Comparison of ENCODE assay signal across 25 mouse cellular contexts in genomic region chr12:98370771-98371170, GRCm38 (mm10).
A peak's percentile ranks its signal among the peaks of the same experiment; 100 is the strongest.
DNase-seq lines count a peak whose midpoint lies in the region; ATAC-seq and TF ChIP-seq lines count a peak whose summit lies in the region.
"Had no signal": no experiment of that assay in that cellular context is flagged by ENCODE, and none has a peak within 500 bp of the region (broad histone marks: within the 10 kb centered on the region; RNA-seq: fewer than 3 reads in every experiment).

No protein-coding gene starts in this region.

- peak; percentile 63 for ATAC-seq in megakaryocyte, adult 5-6 weeks (ENCODE audit: poor library complexity, severe bottlenecking)
- ATAC-seq: forebrain, embryonic 13.5 days; forebrain, embryonic 16.5 days; hindbrain, embryonic 16.5 days; intestine, embryonic 15.5 days; Patski had no signal

- intact Hi-C loops in gastrocnemius, postnatal 36 days (cut with DNase I) = no loop called here

- TF ChIP-seq POLR2A in bone marrow macrophage, adult 2 months (IDR thresholded peaks at IDR 0.05; ENCODE audit: borderline replicate concordance, low read depth, low read length) = no peak

- no peak overlapping the region for H3K4me3 ChIP-seq in bone marrow macrophage, adult 2 months (ENCODE audit: insufficient read depth, low read length)
- H3K4me3 ChIP-seq: forebrain, embryonic 10.5 days; forebrain, embryonic 13.5 days; gastrocnemius, adult 2 months; hindbrain, embryonic 10.5 days; hindbrain, embryonic 13.5 days; intestine, embryonic 15.5 days had no signal

- no peak for TF ChIP-seq CTCF in bone marrow macrophage, adult 2 months (IDR thresholded peaks at IDR 0.05; ENCODE audit: low read depth, low read length)

- peak; percentile 34 for DNase-seq in lung, postnatal 36 days
- no peak for DNase-seq in lung, postnatal 10 days
- no peak for DNase-seq in embryo, embryonic 10 days (ENCODE audit: low spot score)
- DNase-seq in gastrocnemius, postnatal 36 days = no peak
- no peak for DNase-seq in urinary bladder, postnatal 4 days (ENCODE audit: low spot score in 2 of 2)
- DNase-seq: adrenal gland, postnatal 10 days; adrenal gland, postnatal 36 days; cerebellum, adult 11 months; cerebellum, adult 2 months; cerebellum, adult 9-11 months; cerebellum, postnatal 25 days; gastrocnemius, adult 2 months; gastrocnemius, postnatal 14 days; heart, postnatal 36 days; kidney, adult 11 months had no signal

- peak overlapping the region; percentile 25 for H3K27ac ChIP-seq in bone marrow macrophage, adult 2 months (ENCODE audit: insufficient read depth, low read depth, low read length)
- H3K27ac ChIP-seq: forebrain, embryonic 10.5 days; forebrain, embryonic 13.5 days; gastrocnemius, adult 2 months; hindbrain, embryonic 10.5 days; hindbrain, embryonic 13.5 days; intestine, embryonic 15.5 days had no signal

- H3K4me1 ChIP-seq in bone marrow macrophage, adult 2 months (ENCODE audit: control insufficient read depth, insufficient read depth, low read length) = peaks cover 35% of the 10 kb centered on the region
- H3K4me1 ChIP-seq: hindbrain, embryonic 10.5 days; hindbrain, embryonic 13.5 days; intestine, embryonic 15.5 days had no signal
